Mouse (Mus musculus): ENCODE results near the gene Kcnc1.

DNA sequence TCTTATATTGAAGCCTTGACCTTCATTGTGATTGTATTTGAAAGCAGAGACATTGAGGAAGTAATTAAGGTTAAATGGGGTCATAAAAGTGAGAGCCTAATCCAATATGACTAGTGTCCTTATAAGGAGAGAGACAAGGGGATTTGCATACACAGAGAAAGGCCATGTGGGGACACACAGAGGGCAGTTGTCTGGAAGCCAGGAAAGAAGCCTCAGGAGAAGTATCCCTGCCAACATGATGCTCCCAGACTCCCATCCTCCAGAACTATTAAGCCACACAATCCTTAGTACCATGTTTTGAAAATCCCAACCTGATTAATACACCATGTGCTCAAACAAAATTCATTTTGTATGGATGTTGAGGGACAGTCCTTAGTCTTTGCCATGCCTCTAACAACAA, 34.5 kb upstream of the Kcnc1 start:
- TF ChIP-seq ZNF384 (IDR thresholded peaks at IDR 0.05; ENCODE audit: low read depth, low read length) (no peak), EP300 (IDR thresholded peaks at IDR 0.05; ENCODE audit: low read length) (no peak)

Data from CH12.LX (cell line).